Mouse (Mus musculus): Measurements from ENCODE around the gene Fcho1.
A peak's percentile ranks its signal among the peaks of the same experiment; 100 is the strongest.

- TF ChIP-seq CTCF (IDR thresholded peaks at IDR 0.05; ENCODE audit: insufficient read depth, low read length): peak; percentile 66
- no peak for TF ChIP-seq POLR2A (IDR thresholded peaks at IDR 0.05; ENCODE audit: borderline replicate concordance, extremely low read depth, low read depth, low read length)
These were observed 17.6 kb downstream of the Fcho1 start for GRCm38 (mm10) chr8:71707874-71708273.

Measured in lung, adult 2 months (tissue).